Mouse (Mus musculus): Measurements from ENCODE around the gene Ywhag. TPM values are rescaled to one million over a fixed set of nuclear protein-coding genes. Genes with fewer than 3 reads are reported as not detected.

Gene Ywhag
- polyA plus RNA-seq, 1 experiment from 2014 or later, result 1,023 TPM

- Histone ChIP-seq H3K4me1 (ENCODE audit: control insufficient read depth, insufficient read depth, low read depth, low read length) (peaks cover 5% of the 10 kb centered on the region; the same call in 1 of the 2 replicates), H3K4me2 (ENCODE audit: low read length) (peak overlapping the region; percentile 37), H3K9ac (ENCODE audit: low read depth, low read length) (no peak overlapping the region), H3K27ac (ENCODE audit: low read depth, low read length) (no peak overlapping the region), H3K36me3 (ENCODE audit: control insufficient read depth, insufficient read depth, low read length) (no peaks in the 10 kb centered on the region), H3K9me3 (ENCODE audit: control insufficient read depth, low read length) (no peaks in the 10 kb centered on the region), H3K4me3 (ENCODE audit: low read length) (peak overlapping the region; percentile 20), H3K27me3 (replicated peaks; ENCODE audit: control insufficient read depth, insufficient read depth, low read length) (peaks cover 9% of the 10 kb centered on the region)
- no peak for ATAC-seq
- 3% methylated on average over 27 of the region's 30 CpGs for WGBS
Observed at GRCm38 (mm10) chr5:135888405-135889215, 45.8 kb downstream of the Ywhag start.

- WGBS, result 3% methylated on average over 24 of the region's 24 CpGs
- Histone ChIP-seq H3K36me3 (ENCODE audit: control insufficient read depth, insufficient read depth, low read length) (no peaks in the 10 kb centered on the region), H3K4me2 (ENCODE audit: low read length) (peak within 1 kb of the TSS; percentile 55), H3K4me3 (ENCODE audit: low read length) (peak within 1 kb of the TSS; percentile 32), H3K9ac (ENCODE audit: low read depth, low read length) (peak within 1 kb of the TSS; percentile 41), H3K27me3 (replicated peaks; ENCODE audit: control insufficient read depth, insufficient read depth, low read length) (peaks cover 9% of the 10 kb centered on the region), H3K27ac (ENCODE audit: low read depth, low read length) (no peak within 1 kb of the TSS), H3K4me1 (ENCODE audit: control insufficient read depth, insufficient read depth, low read depth, low read length) (peaks cover 5% of the 10 kb centered on the region; the same call in 1 of the 2 replicates), H3K9me3 (ENCODE audit: control insufficient read depth, low read length) (no peaks in the 10 kb centered on the region)
- 0 out of 2 replicates have a peak, but pooled peaks have one; percentile 40 for ATAC-seq
Observed at GRCm38 (mm10) chr5:135887675-135888102, 46.7 kb downstream of the Ywhag start, which contains the start of gene Hspb1. TSS of gene Hspb1 (plus strand) at chr5:135887919.

- Histone ChIP-seq H3K4me1 (ENCODE audit: control insufficient read depth, insufficient read depth, low read depth, low read length) (peaks cover 5% of the 10 kb centered on the region), H3K4me2 (ENCODE audit: low read length) (no peak overlapping the region), H3K9me3 (ENCODE audit: control insufficient read depth, low read length) (no peaks in the 10 kb centered on the region), H3K27ac (ENCODE audit: low read depth, low read length) (no peak overlapping the region), H3K4me3 (ENCODE audit: low read length) (no peak overlapping the region), H3K27me3 (replicated peaks; ENCODE audit: control insufficient read depth, insufficient read depth, low read length) (peaks cover 9% of the 10 kb centered on the region), H3K36me3 (ENCODE audit: control insufficient read depth, insufficient read depth, low read length) (no peaks in the 10 kb centered on the region), H3K9ac (ENCODE audit: low read depth, low read length) (no peak overlapping the region)
- no peak for ATAC-seq
- 80% methylated on average over 6 of the region's 6 CpGs for WGBS
Observed at GRCm38 (mm10) chr5:135884641-135885040, 49.8 kb downstream of the Ywhag start.

- Histone ChIP-seq H3K27ac (ENCODE audit: low read depth, low read length) (no peak overlapping the region), H3K27me3 (replicated peaks; ENCODE audit: control insufficient read depth, insufficient read depth, low read length) (no peaks in the 10 kb centered on the region), H3K9ac (ENCODE audit: low read depth, low read length) (no peak overlapping the region), H3K4me2 (ENCODE audit: low read length) (no peak overlapping the region), H3K9me3 (ENCODE audit: control insufficient read depth, low read length) (no peaks in the 10 kb centered on the region), H3K4me3 (ENCODE audit: low read length) (no peak overlapping the region), H3K36me3 (ENCODE audit: control insufficient read depth, insufficient read depth, low read length) (no peaks in the 10 kb centered on the region), H3K4me1 (ENCODE audit: control insufficient read depth, insufficient read depth, low read depth, low read length) (peaks cover 9% of the 10 kb centered on the region)
- peak; percentile 41; the same call in 1 of the 2 replicates for ATAC-seq
- WGBS, result 37% methylated on average over 13 of the region's 13 CpGs
Observed at GRCm38 (mm10) chr5:135879449-135880158, 54.8 kb downstream of the Ywhag start.

- peak overlapping the region; percentile 59 for H3K9ac ChIP-seq (ENCODE audit: low read depth, low read length)
- peaks cover 9% of the 10 kb centered on the region for H3K4me1 ChIP-seq (ENCODE audit: control insufficient read depth, insufficient read depth, low read depth, low read length)
- H3K27ac ChIP-seq (ENCODE audit: low read depth, low read length), result no peak overlapping the region
- H3K4me3 ChIP-seq (ENCODE audit: low read length), result peak overlapping the region; percentile 37
- ATAC-seq, result peak; percentile 24; the same call in 1 of the 2 replicates
- no peaks in the 10 kb centered on the region for H3K36me3 ChIP-seq (ENCODE audit: control insufficient read depth, insufficient read depth, low read length)
- H3K9me3 ChIP-seq (ENCODE audit: control insufficient read depth, low read length), result no peaks in the 10 kb centered on the region
- no peaks in the 10 kb centered on the region for H3K27me3 ChIP-seq (replicated peaks; ENCODE audit: control insufficient read depth, insufficient read depth, low read length)
- WGBS, result 4% methylated on average over 16 of the region's 16 CpGs
- peak overlapping the region; percentile 66 for H3K4me2 ChIP-seq (ENCODE audit: low read length)
Observed at GRCm38 (mm10) chr5:135877831-135878231, 56.6 kb downstream of the Ywhag start.

- Histone ChIP-seq H3K27me3 (replicated peaks; ENCODE audit: control insufficient read depth, insufficient read depth, low read length) (no peaks in the 10 kb centered on the region), H3K36me3 (ENCODE audit: control insufficient read depth, insufficient read depth, low read length) (no peaks in the 10 kb centered on the region), H3K27ac (ENCODE audit: low read depth, low read length) (no peak overlapping the region), H3K4me2 (ENCODE audit: low read length) (peak overlapping the region; percentile 66), H3K4me1 (ENCODE audit: control insufficient read depth, insufficient read depth, low read depth, low read length) (peaks cover 9% of the 10 kb centered on the region), H3K9ac (ENCODE audit: low read depth, low read length) (no peak overlapping the region; the same call in 1 of the 2 replicates), H3K9me3 (ENCODE audit: control insufficient read depth, low read length) (no peaks in the 10 kb centered on the region), H3K4me3 (ENCODE audit: low read length) (peak overlapping the region; percentile 37)
- 19% methylated on average over 8 of the region's 8 CpGs for WGBS
- no peak for ATAC-seq
Observed at GRCm38 (mm10) chr5:135877180-135877579, 57.2 kb downstream of the Ywhag start.

- H3K9me3 ChIP-seq (ENCODE audit: control insufficient read depth, low read length), result no peaks in the 10 kb centered on the region
- H3K4me3 ChIP-seq (ENCODE audit: low read length), result no peak overlapping the region
- H3K27me3 ChIP-seq (replicated peaks; ENCODE audit: control insufficient read depth, insufficient read depth, low read length), result peaks cover 3% of the 10 kb centered on the region; the same call in 1 of the 2 replicates
- no peak overlapping the region for H3K9ac ChIP-seq (ENCODE audit: low read depth, low read length)
- WGBS, result 67% methylated on average over 9 of the region's 9 CpGs
- H3K36me3 ChIP-seq (ENCODE audit: control insufficient read depth, insufficient read depth, low read length), result no peaks in the 10 kb centered on the region
- no peak overlapping the region for H3K27ac ChIP-seq (ENCODE audit: low read depth, low read length)
- H3K4me1 ChIP-seq (ENCODE audit: control insufficient read depth, insufficient read depth, low read depth, low read length), result peaks cover 9% of the 10 kb centered on the region
- no peak overlapping the region for H3K4me2 ChIP-seq (ENCODE audit: low read length)
- ATAC-seq, result no peak
Observed at GRCm38 (mm10) chr5:135873753-135874152, 60.7 kb downstream of the Ywhag start.

- no peak for ATAC-seq
- no peak overlapping the region for H3K4me3 ChIP-seq (ENCODE audit: low read length)
- H3K4me1 ChIP-seq (ENCODE audit: control insufficient read depth, insufficient read depth, low read depth, low read length), result peaks cover 12% of the 10 kb centered on the region
- no peaks in the 10 kb centered on the region for H3K9me3 ChIP-seq (ENCODE audit: control insufficient read depth, low read length)
- H3K4me2 ChIP-seq (ENCODE audit: low read length), result no peak overlapping the region
- no peak overlapping the region for H3K27ac ChIP-seq (ENCODE audit: low read depth, low read length)
- no peaks in the 10 kb centered on the region for H3K36me3 ChIP-seq (ENCODE audit: control insufficient read depth, insufficient read depth, low read length)
- peaks cover 3% of the 10 kb centered on the region; the same call in 1 of the 2 replicates for H3K27me3 ChIP-seq (replicated peaks; ENCODE audit: control insufficient read depth, insufficient read depth, low read length)
- no peak overlapping the region for H3K9ac ChIP-seq (ENCODE audit: low read depth, low read length)
- WGBS, result 25% methylated on average over 15 of the region's 16 CpGs
Observed at GRCm38 (mm10) chr5:135872996-135873395, 61.4 kb downstream of the Ywhag start.

- H3K9me3 ChIP-seq (ENCODE audit: control insufficient read depth, low read length), result no peaks in the 10 kb centered on the region
- no peak overlapping the region for H3K4me3 ChIP-seq (ENCODE audit: low read length)
- WGBS, result 87% methylated on average over 5 of the region's 5 CpGs
- H3K36me3 ChIP-seq (ENCODE audit: control insufficient read depth, insufficient read depth, low read length), result no peaks in the 10 kb centered on the region
- peaks cover 3% of the 10 kb centered on the region; the same call in 1 of the 2 replicates for H3K27me3 ChIP-seq (replicated peaks; ENCODE audit: control insufficient read depth, insufficient read depth, low read length)
- ATAC-seq, result no peak
- H3K4me2 ChIP-seq (ENCODE audit: low read length), result no peak overlapping the region
- H3K4me1 ChIP-seq (ENCODE audit: control insufficient read depth, insufficient read depth, low read depth, low read length), result peaks cover 11% of the 10 kb centered on the region
- H3K27ac ChIP-seq (ENCODE audit: low read depth, low read length), result no peak overlapping the region
- H3K9ac ChIP-seq (ENCODE audit: low read depth, low read length), result no peak overlapping the region
Observed at GRCm38 (mm10) chr5:135870505-135870904, 63.9 kb downstream of the Ywhag start.
